Mouse (Mus musculus): Measurements from ENCODE around the gene Gm13124.
"Not testable (repeated sequence)": the region's sequence is repeated elsewhere in the genome, so short reads cannot be mapped to it uniquely, and the experiment has no call there.

DNA sequence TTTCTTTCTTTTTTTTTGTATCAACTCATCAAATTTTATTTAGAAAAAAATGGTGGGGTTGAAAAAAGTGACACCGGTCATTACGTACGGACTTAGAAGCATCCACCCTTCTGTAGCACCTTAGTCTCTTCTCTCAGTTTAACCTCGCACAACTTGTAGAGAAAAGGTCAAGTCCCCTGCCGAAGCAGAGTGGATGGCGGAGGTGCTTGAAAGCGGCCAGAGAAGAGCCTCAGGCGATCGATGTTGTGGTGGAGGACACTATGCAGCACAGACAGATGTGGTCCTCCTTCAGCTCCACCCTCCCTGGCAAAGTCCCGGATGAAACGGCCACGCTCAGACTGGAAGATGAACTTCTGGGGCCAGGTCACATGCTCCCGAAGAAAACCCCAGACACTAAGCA lies 19.6 kb downstream of the Gm13124 start:
- not testable (repeated sequence) for TF ChIP-seq CTCF (IDR thresholded peaks at IDR 0.05; ENCODE audit: low read depth, low read length); GATA2 (IDR thresholded peaks at IDR 0.05; ENCODE audit: borderline replicate concordance, low read depth, low read length); POLR2AphosphoS5 (IDR thresholded peaks at IDR 0.05; ENCODE audit: insufficient replicate concordance, low read depth, low read length); GATA1 (IDR thresholded peaks at IDR 0.05; ENCODE audit: borderline replicate concordance, low read length)

All from G1E (cell line).